Mouse (Mus musculus): ENCODE data around the gene Cd200.
"Not testable (repeated sequence)": the region's sequence is repeated elsewhere in the genome, so short reads cannot be mapped to it uniquely, and the experiment has no call there.

Gene Cd200

GRCm38 (mm10) chr16:45377332-45377731 lies 31.5 kb downstream of the Cd200 start:
- no peak for DNase-seq

GRCm38 (mm10) chr16:45376812-45377211 lies 32.0 kb downstream of the Cd200 start:
- no peak for DNase-seq

- peak; percentile 9 for DNase-seq
Observed at GRCm38 (mm10) chr16:45376294-45376693, 32.6 kb downstream of the Cd200 start.

- no peak for DNase-seq
Observed at GRCm38 (mm10) chr16:45375506-45376225, 33.2 kb downstream of the Cd200 start.

- DNase-seq: no peak
Observed at GRCm38 (mm10) chr16:45374074-45374473, 34.8 kb downstream of the Cd200 start.

- DNase-seq: no peak
Observed at GRCm38 (mm10) chr16:45371076-45371475, 37.8 kb downstream of the Cd200 start.

GRCm38 (mm10) chr16:45369285-45369965 lies 39.4 kb downstream of the Cd200 start:
- no peak for DNase-seq

GRCm38 (mm10) chr16:45366111-45366510 lies 42.7 kb downstream of the Cd200 start:
- DNase-seq: no peak

- DNase-seq: no peak
Observed at GRCm38 (mm10) chr16:45365353-45365752, 43.5 kb downstream of the Cd200 start.

GRCm38 (mm10) chr16:45364627-45365026 lies 44.2 kb downstream of the Cd200 start:
- DNase-seq: no peak

- no peak for DNase-seq
Observed at GRCm38 (mm10) chr16:45363480-45364045, 45.3 kb downstream of the Cd200 start.

- DNase-seq: no peak
Observed at GRCm38 (mm10) chr16:45361450-45361849, 47.4 kb downstream of the Cd200 start.

GRCm38 (mm10) chr16:45358441-45358840 lies 50.4 kb downstream of the Cd200 start:
- not testable (repeated sequence) for DNase-seq

GRCm38 (mm10) chr16:45357134-45357533 lies 51.7 kb downstream of the Cd200 start:
- DNase-seq: no peak

- DNase-seq: no peak
Observed at GRCm38 (mm10) chr16:45352875-45353274, 56.0 kb downstream of the Cd200 start.

- no peak for DNase-seq
Observed at GRCm38 (mm10) chr16:45350767-45351166, 58.1 kb downstream of the Cd200 start.

GRCm38 (mm10) chr16:45349523-45350298 lies 59.1 kb downstream of the Cd200 start:
- no peak for DNase-seq

- not testable (repeated sequence) for DNase-seq
Observed at GRCm38 (mm10) chr16:45348238-45348637, 60.6 kb downstream of the Cd200 start.

- no peak for DNase-seq
Observed at GRCm38 (mm10) chr16:45346930-45347387, 61.9 kb downstream of the Cd200 start.

GRCm38 (mm10) chr16:45346367-45346766 lies 62.5 kb downstream of the Cd200 start:
- no peak for DNase-seq

GRCm38 (mm10) chr16:45344879-45345278 lies 64.0 kb downstream of the Cd200 start:
- no peak for DNase-seq

GRCm38 (mm10) chr16:45336478-45336877 lies 72.4 kb downstream of the Cd200 start:
- DNase-seq: no peak

GRCm38 (mm10) chr16:45334891-45335290 lies 74.0 kb downstream of the Cd200 start:
- DNase-seq: no peak

Data from cerebellum, adult 9-10 months (tissue).